Mouse (Mus musculus): ENCODE data around the gene Vmn1r90. TPM values are rescaled to one million over a fixed set of nuclear protein-coding genes. Genes with fewer than 3 reads are reported as not detected.
"Not testable (repeated sequence)": the region's sequence is repeated elsewhere in the genome, so short reads cannot be mapped to it uniquely, and the experiment has no call there.

Gene Vmn1r90
- 0.05 TPM in 2 replicates for polyA plus RNA-seq (2015; fragmentation: Nextera tagmentation; extraction: Ambion mirVana)

- Histone ChIP-seq H3K27ac (replicated peaks) (no peak within 1 kb of the TSS), H3K9ac (ENCODE audit: low read length) (no peak within 1 kb of the TSS), H3K9me3 (ENCODE audit: control insufficient read depth, low read length) (no peaks in the 10 kb centered on the region), H3K4me3 (ENCODE audit: low read depth, low read length) (no peak within 1 kb of the TSS), H3K4me1 (replicated peaks; ENCODE audit: control insufficient read depth, insufficient read depth) (no peaks in the 10 kb centered on the region), H3K4me2 (replicated peaks; ENCODE audit: low read depth) (no peak within 1 kb of the TSS), H3K36me3 (ENCODE audit: control insufficient read depth, insufficient read depth, low read length) (no peaks in the 10 kb centered on the region), H3K27me3 (ENCODE audit: control insufficient read depth, insufficient read depth, low read length) (no peaks in the 10 kb centered on the region)
- ATAC-seq (ENCODE audit: low FRiP score, low TSS enrichment), result no peak
- TF ChIP-seq EP300 (optimal IDR thresholded peaks at IDR 0.05) (no peak), CTCF (IDR thresholded peaks at IDR 0.05; ENCODE audit: low read depth) (no peak)
- no peak for DNase-seq (ENCODE audit: low spot score)
- WGBS, result 59% methylated on average over 1 of the region's 1 CpGs
Measured at GRCm38 (mm10) chr7:14563406-14563805, at the start of gene Vmn1r90. Vmn1r90 (minus strand) TSS chr7:14563506.

GRCm38 (mm10) chr7:14593009-14593408 lies 29.7 kb upstream of the Vmn1r90 start:
- not testable (repeated sequence) for H3K27me3 ChIP-seq (ENCODE audit: control insufficient read depth, insufficient read depth, low read length); H3K27ac ChIP-seq (replicated peaks); DNase-seq (ENCODE audit: low spot score); H3K9ac ChIP-seq (ENCODE audit: low read length); H3K4me3 ChIP-seq (ENCODE audit: low read depth, low read length); H3K4me1 ChIP-seq (replicated peaks; ENCODE audit: control insufficient read depth, insufficient read depth); H3K9me3 ChIP-seq (ENCODE audit: control insufficient read depth, low read length); ATAC-seq (ENCODE audit: low FRiP score, low TSS enrichment); H3K4me2 ChIP-seq (replicated peaks; ENCODE audit: low read depth); H3K36me3 ChIP-seq (ENCODE audit: control insufficient read depth, insufficient read depth, low read length)
- peak; percentile 55 for TF ChIP-seq CTCF (IDR thresholded peaks at IDR 0.05; ENCODE audit: low read depth)
- 68% methylated on average over 8 of the region's 8 CpGs for WGBS

- H3K4me2 ChIP-seq (replicated peaks; ENCODE audit: low read depth), result no peak overlapping the region
- TF ChIP-seq CTCF (IDR thresholded peaks at IDR 0.05; ENCODE audit: low read depth) (no peak), EP300 (optimal IDR thresholded peaks at IDR 0.05) (no peak)
- DNase-seq (ENCODE audit: low spot score), result no peak
- ATAC-seq (ENCODE audit: low FRiP score, low TSS enrichment), result no peak
- no peak overlapping the region for H3K27ac ChIP-seq (replicated peaks)
- H3K27me3 ChIP-seq (ENCODE audit: control insufficient read depth, insufficient read depth, low read length), result no peaks in the 10 kb centered on the region
- H3K36me3 ChIP-seq (ENCODE audit: control insufficient read depth, insufficient read depth, low read length), result no peaks in the 10 kb centered on the region
- no peak overlapping the region for H3K9ac ChIP-seq (ENCODE audit: low read length)
- no peaks in the 10 kb centered on the region for H3K4me1 ChIP-seq (replicated peaks; ENCODE audit: control insufficient read depth, insufficient read depth)
- H3K9me3 ChIP-seq (ENCODE audit: control insufficient read depth, low read length), result no peaks in the 10 kb centered on the region
- 86% methylated on average over 1 of the region's 1 CpGs for whole genome bisulfite sequencing
- no peak overlapping the region for H3K4me3 ChIP-seq (ENCODE audit: low read depth, low read length)
Measured at GRCm38 (mm10) chr7:14552284-14552683, 11.0 kb downstream of the Vmn1r90 start.

GRCm38 (mm10) chr7:14525280-14525679 lies 38.0 kb downstream of the Vmn1r90 start:
- no peak overlapping the region for H3K9ac ChIP-seq (ENCODE audit: low read length)
- DNase-seq (ENCODE audit: low spot score) (no peak), ATAC-seq (ENCODE audit: low FRiP score, low TSS enrichment) (no peak)
- no peaks in the 10 kb centered on the region for H3K9me3 ChIP-seq (ENCODE audit: control insufficient read depth, low read length)
- WGBS, result 51% methylated on average over 1 of the region's 1 CpGs
- no peaks in the 10 kb centered on the region for H3K4me1 ChIP-seq (replicated peaks; ENCODE audit: control insufficient read depth, insufficient read depth)
- H3K4me2 ChIP-seq (replicated peaks; ENCODE audit: low read depth), result no peak overlapping the region
- H3K27me3 ChIP-seq (ENCODE audit: control insufficient read depth, insufficient read depth, low read length), result no peaks in the 10 kb centered on the region
- no peak for TF ChIP-seq CTCF (IDR thresholded peaks at IDR 0.05; ENCODE audit: low read depth)
- TF ChIP-seq EP300 (optimal IDR thresholded peaks at IDR 0.05), result no peak
- no peaks in the 10 kb centered on the region for H3K36me3 ChIP-seq (ENCODE audit: control insufficient read depth, insufficient read depth, low read length)
- no peak overlapping the region for H3K27ac ChIP-seq (replicated peaks)
- H3K4me3 ChIP-seq (ENCODE audit: low read depth, low read length), result no peak overlapping the region

GRCm38 (mm10) chr7:14522636-14523035 lies 40.7 kb downstream of the Vmn1r90 start:
- Histone ChIP-seq H3K27ac (replicated peaks) (no peak overlapping the region), H3K4me1 (replicated peaks; ENCODE audit: control insufficient read depth, insufficient read depth) (no peaks in the 10 kb centered on the region), H3K27me3 (ENCODE audit: control insufficient read depth, insufficient read depth, low read length) (no peaks in the 10 kb centered on the region), H3K9me3 (ENCODE audit: control insufficient read depth, low read length) (no peaks in the 10 kb centered on the region), H3K36me3 (ENCODE audit: control insufficient read depth, insufficient read depth, low read length) (no peaks in the 10 kb centered on the region), H3K4me2 (replicated peaks; ENCODE audit: low read depth) (no peak overlapping the region), H3K9ac (ENCODE audit: low read length) (no peak overlapping the region), H3K4me3 (ENCODE audit: low read depth, low read length) (no peak overlapping the region)
- TF ChIP-seq CTCF (IDR thresholded peaks at IDR 0.05; ENCODE audit: low read depth), result no peak
- TF ChIP-seq EP300 (optimal IDR thresholded peaks at IDR 0.05), result no peak
- 67% methylated on average over 1 of the region's 1 CpGs for WGBS
- ATAC-seq (ENCODE audit: low FRiP score, low TSS enrichment), result no peak
- DNase-seq (ENCODE audit: low spot score), result no peak

GRCm38 (mm10) chr7:14518301-14518700 lies 45.0 kb downstream of the Vmn1r90 start:
- WGBS, result 68% methylated on average over 3 of the region's 3 CpGs
- no peak overlapping the region for H3K4me3 ChIP-seq (ENCODE audit: low read depth, low read length)
- ATAC-seq (ENCODE audit: low FRiP score, low TSS enrichment) (no peak), DNase-seq (ENCODE audit: low spot score) (no peak)
- H3K4me2 ChIP-seq (replicated peaks; ENCODE audit: low read depth), result no peak overlapping the region
- no peak overlapping the region for H3K27ac ChIP-seq (replicated peaks)
- H3K36me3 ChIP-seq (ENCODE audit: control insufficient read depth, insufficient read depth, low read length), result no peaks in the 10 kb centered on the region
- no peaks in the 10 kb centered on the region for H3K27me3 ChIP-seq (ENCODE audit: control insufficient read depth, insufficient read depth, low read length)
- TF ChIP-seq EP300 (optimal IDR thresholded peaks at IDR 0.05), result no peak
- TF ChIP-seq CTCF (IDR thresholded peaks at IDR 0.05; ENCODE audit: low read depth), result no peak
- no peak overlapping the region for H3K9ac ChIP-seq (ENCODE audit: low read length)
- no peaks in the 10 kb centered on the region for H3K4me1 ChIP-seq (replicated peaks; ENCODE audit: control insufficient read depth, insufficient read depth)
- H3K9me3 ChIP-seq (ENCODE audit: control insufficient read depth, low read length), result no peaks in the 10 kb centered on the region

Other genes with a start within 250 kb of the Vmn1r90 start
- not detected in 2 replicates for gene Obox8, start 229.9 kb downstream of the Vmn1r90 start, polyA plus RNA-seq (2015; fragmentation: Nextera tagmentation; extraction: Ambion mirVana)
- gene Sult2a8, start 116.7 kb downstream of the Vmn1r90 start, polyA plus RNA-seq (2015; fragmentation: Nextera tagmentation; extraction: Ambion mirVana), result 0.15 TPM in 1 of 2 replicates, not detected in the other
- not detected in 2 replicates for gene Sult2a7, start 69.3 kb downstream of the Vmn1r90 start, polyA plus RNA-seq (2015; fragmentation: Nextera tagmentation; extraction: Ambion mirVana)
- not detected in 2 replicates for gene Obox7, start 96.0 kb upstream of the Vmn1r90 start, polyA plus RNA-seq (2015; fragmentation: Nextera tagmentation; extraction: Ambion mirVana)